Mouse (Mus musculus) heart, postnatal 0 days (tissue): ENCODE data around the gene Usp4. TPM values are rescaled to one million over a fixed set of nuclear protein-coding genes. Genes with fewer than 3 reads are reported as not detected.
A peak's percentile ranks its signal among the peaks of the same experiment; 100 is the strongest.

Experiments used
- ATAC-seq: fragments of 200-750 bp; cut with Nextera tagmentation; 2 replicates; pipeline ENCODE4 v1.8.0; 2017; ENCODE audit warnings: low read depth, moderate number of reproducible peaks, moderate library complexity; ENCODE audit not compliant: insufficient read depth
- DNase-seq: peaks from one replicate; pipeline ENCODE4 v3.0.0-alpha.2; 2016; ENCODE audit warnings: low spot score
- H3K27ac ChIP-seq: fragments of 300-500 bp; sonication (generic); 2 replicates; pipeline ENCODE4 v1.5.1; 2014; ENCODE audit warnings: low read depth, mild to moderate bottlenecking
- H3K27me3 ChIP-seq: fragments of 300-500 bp; sonication (generic); 2 replicates; pipeline ENCODE4 v1.6.1; 2014; ENCODE audit warnings: low read length, mixed read lengths; ENCODE audit not compliant: control insufficient read depth, insufficient read depth
- H3K36me3 ChIP-seq: fragments of 300-500 bp; sonication (generic); replicated peaks from 2 replicates; pipeline ENCODE4 v1.6.1; 2014; ENCODE audit warnings: low read length, mixed read lengths; ENCODE audit not compliant: control insufficient read depth, insufficient read depth
- H3K4me1 ChIP-seq: fragments of 300-500 bp; sonication (generic); 2 replicates; pipeline ENCODE4 v1.6.1; 2014; ENCODE audit warnings: antibody characterized with exemption; ENCODE audit not compliant: control insufficient read depth, insufficient read depth
- H3K4me2 ChIP-seq: fragments of 300-500 bp; sonication (generic); 2 replicates; pipeline ENCODE4 v1.6.1; 2014; ENCODE audit warnings: low read depth, mild to moderate bottlenecking, low read length, moderate library complexity
- H3K4me3 ChIP-seq: fragments of 300-500 bp; sonication (generic); 2 replicates; pipeline ENCODE4 v1.5.1; 2014; ENCODE audit warnings: low read depth, low read length
- H3K9ac ChIP-seq: fragments of 300-500 bp; sonication (generic); replicated peaks from 2 replicates; pipeline ENCODE4 v1.6.1; 2014; ENCODE audit warnings: low read depth, low read length, mixed read lengths
- H3K9me3 ChIP-seq: fragments of 300-500 bp; sonication (generic); replicated peaks from 2 replicates; pipeline ENCODE4 v1.6.1; 2016; ENCODE audit warnings: low read length; ENCODE audit not compliant: control insufficient read depth
- CTCF ChIP-seq: IDR thresholded peaks from 2 replicates; pipeline ENCODE4 v1.5.1; 2016; ENCODE audit warnings: antibody characterized with exemption, control low read depth, low read depth
- EP300 ChIP-seq: IDR thresholded peaks from 2 replicates; pipeline ENCODE4 v1.6.1; 2016; ENCODE audit warnings: antibody characterized with exemption, low read depth
- WGBS: fragments of 180-500 bp; shearing (Covaris S2); extraction: QIAGEN DNeasy Blood & Tissue Kit; methylation state at CpG from one replicate; pipeline ENCODE4 v1.1.7; 2014; 5-methylcytosine and 5-hydroxymethylcytosine counted together
- polyA plus RNA-seq: library from polyadenylated mRNA; unstranded; fragments of >200 nt; fragmentation: Nextera tagmentation; extraction: Ambion mirVana; gene quantifications from 2 replicates; pipeline ENCODE4 v1.2.1, GENCODE M21; 2015
- total RNA-seq: library from RNA; depleted of rRNA; stranded (reverse); fragments of >200 nt; gene quantifications from 2 replicates; pipeline ENCODE4 v1.2.3, GENCODE M21; 2014; ENCODE audit warnings: low replicate concordance

Usp4 gene
- total and polyA plus RNA-seq, 2 experiments from 2014 or later: 60.6 to 71.1 TPM

DNA sequence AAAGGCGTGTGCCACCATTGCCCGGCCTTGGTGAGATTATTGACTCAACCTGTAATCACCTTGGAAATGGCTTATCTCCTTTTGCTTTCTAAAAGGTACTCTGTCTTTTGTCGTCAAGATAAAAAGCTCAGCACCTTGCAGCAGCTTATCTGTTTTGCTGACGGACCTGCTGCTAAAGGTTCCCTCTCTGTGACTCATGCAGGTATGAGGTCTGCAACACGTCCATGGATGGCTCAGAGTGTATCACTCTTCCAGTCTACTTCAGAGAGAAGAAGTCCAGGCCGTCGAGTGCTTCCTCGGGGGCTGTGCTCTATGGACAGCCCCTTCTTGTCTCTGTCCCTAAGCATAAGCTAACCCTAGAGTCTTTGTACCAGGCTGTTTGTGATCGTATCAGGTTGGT, 30.6 kb downstream of the Usp4 start:
- no peak for ATAC-seq
- Histone ChIP-seq H3K9me3 (no peaks in the 10 kb centered on the region), H3K4me2 (no peak overlapping the region), H3K36me3 (peaks cover 83% of the 10 kb centered on the region), H3K27me3 (no peaks in the 10 kb centered on the region), H3K4me1 (peaks cover 5% of the 10 kb centered on the region), H3K4me3 (no peak overlapping the region), H3K9ac (no peak overlapping the region), H3K27ac (no peak overlapping the region)
- DNase-seq: no peak
- no peak for TF ChIP-seq EP300
- no peak for TF ChIP-seq CTCF
- 40% methylated on average over 9 of the region's 9 CpGs for whole genome bisulfite sequencing

GRCm38 (mm10) chr9:108378736-108379135, 31.1 kb downstream of the Usp4 start:
- 0 out of 2 replicates have a peak, but pooled peaks have one; percentile 8 for ATAC-seq
- Histone ChIP-seq H3K27ac (no peak overlapping the region), H3K4me3 (no peak overlapping the region), H3K4me1 (peaks cover 5% of the 10 kb centered on the region), H3K36me3 (peaks cover 83% of the 10 kb centered on the region), H3K27me3 (no peaks in the 10 kb centered on the region), H3K9me3 (no peaks in the 10 kb centered on the region), H3K4me2 (no peak overlapping the region), H3K9ac (no peak overlapping the region)
- DNase-seq: no peak
- WGBS: 57% methylated on average over 5 of the region's 5 CpGs
- TF ChIP-seq CTCF (no peak), EP300 (no peak)

GRCm38 (mm10) chr9:108379294-108379693, 31.6 kb downstream of the Usp4 start:
- DNase-seq (no peak), ATAC-seq (no peak)
- Histone ChIP-seq H3K36me3 (peaks cover 83% of the 10 kb centered on the region), H3K9me3 (no peaks in the 10 kb centered on the region), H3K4me2 (no peak overlapping the region), H3K27me3 (no peaks in the 10 kb centered on the region), H3K27ac (no peak overlapping the region), H3K4me1 (peaks cover 5% of the 10 kb centered on the region), H3K4me3 (no peak overlapping the region), H3K9ac (no peak overlapping the region)
- WGBS: 62% methylated on average over 4 of the region's 4 CpGs
- TF ChIP-seq EP300: no peak
- TF ChIP-seq CTCF: no peak

DNA sequence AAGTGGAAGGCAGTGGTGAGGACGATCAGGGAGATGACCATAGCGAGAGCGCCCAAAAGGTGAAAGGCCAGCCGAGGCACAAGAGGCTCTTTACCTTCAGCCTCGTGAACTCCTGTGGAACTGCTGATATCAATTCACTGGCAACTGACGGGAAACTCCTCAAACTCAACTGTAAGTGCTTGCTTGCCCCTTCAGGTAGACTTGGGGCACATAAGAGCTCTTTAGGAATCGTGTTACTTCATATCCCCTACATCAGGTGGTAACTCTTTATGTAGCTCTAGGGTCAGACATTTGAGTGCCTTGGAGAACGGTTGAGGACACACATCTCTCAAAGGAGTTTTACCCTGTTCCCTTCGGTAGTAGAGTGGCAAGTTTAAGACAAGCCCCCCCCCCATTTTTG, 33.7 kb downstream of the Usp4 start:
- H3K4me1 ChIP-seq: peaks cover 5% of the 10 kb centered on the region
- no peak overlapping the region for H3K4me2 ChIP-seq
- WGBS: 91% methylated on average over 9 of the region's 9 CpGs
- H3K4me3 ChIP-seq: no peak overlapping the region
- TF ChIP-seq EP300: no peak
- no peak for TF ChIP-seq CTCF
- no peaks in the 10 kb centered on the region for H3K9me3 ChIP-seq
- no peak for ATAC-seq
- no peak overlapping the region for H3K9ac ChIP-seq
- no peaks in the 10 kb centered on the region for H3K27me3 ChIP-seq
- peaks cover 83% of the 10 kb centered on the region for H3K36me3 ChIP-seq
- no peak for DNase-seq
- no peak overlapping the region for H3K27ac ChIP-seq

DNA sequence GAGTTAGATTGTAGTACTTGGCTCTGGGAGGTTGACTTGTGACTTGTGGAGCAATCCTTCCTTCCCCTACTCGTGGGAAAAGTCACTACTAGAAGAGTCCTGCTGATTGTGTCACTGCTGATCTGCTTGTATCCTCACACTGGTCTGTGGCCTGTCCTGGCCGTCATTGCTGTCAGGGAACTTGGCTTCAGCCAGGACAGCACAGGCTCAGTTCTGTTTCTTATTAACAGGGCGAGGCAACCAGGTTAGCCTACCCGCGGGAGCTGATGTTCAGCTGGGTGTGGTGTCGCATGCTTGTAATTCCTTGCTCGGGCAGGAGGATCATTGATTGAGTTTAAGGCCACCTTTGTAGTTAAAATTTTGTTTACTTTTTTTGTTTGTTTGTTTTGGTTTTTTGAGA, 37.4 kb downstream of the Usp4 start:
- H3K9ac ChIP-seq: no peak overlapping the region
- H3K27me3 ChIP-seq: no peaks in the 10 kb centered on the region
- no peaks in the 10 kb centered on the region for H3K9me3 ChIP-seq
- DNase-seq (no peak), ATAC-seq (no peak)
- peaks cover 90% of the 10 kb centered on the region for H3K36me3 ChIP-seq
- no peak overlapping the region for H3K4me3 ChIP-seq
- no peak for TF ChIP-seq EP300
- no peak for TF ChIP-seq CTCF
- no peaks in the 10 kb centered on the region for H3K4me1 ChIP-seq
- H3K4me2 ChIP-seq: no peak overlapping the region
- 78% methylated on average over 7 of the region's 7 CpGs for WGBS
- H3K27ac ChIP-seq: no peak overlapping the region

- no peaks in the 10 kb centered on the region for H3K9me3 ChIP-seq
- DNase-seq: no peak
- no peak overlapping the region for H3K4me2 ChIP-seq
- no peak overlapping the region for H3K27ac ChIP-seq
- peaks cover 95% of the 10 kb centered on the region for H3K36me3 ChIP-seq
- H3K4me1 ChIP-seq: no peaks in the 10 kb centered on the region
- no peaks in the 10 kb centered on the region for H3K27me3 ChIP-seq
- no peak overlapping the region for H3K4me3 ChIP-seq
- 81% methylated on average over 4 of the region's 4 CpGs for WGBS
- ATAC-seq: no peak
- no peak overlapping the region for H3K9ac ChIP-seq
- no peak for TF ChIP-seq EP300
Observed at GRCm38 (mm10) chr9:108386816-108387215, 39.2 kb downstream of the Usp4 start.
